Mouse (Mus musculus) CH12.LX (cell line): ENCODE data around the gene Olfr448. TPM values are rescaled to one million over a fixed set of nuclear protein-coding genes. Genes with fewer than 3 reads are reported as not detected.
A peak's percentile ranks its signal among the peaks of the same experiment; 100 is the strongest.

Experiments
- DNase-seq: peaks from one replicate; pipeline ENCODE4 v3.0.0-alpha.2; 2013; ENCODE audit errors: extremely low read depth
- H3K27ac ChIP-seq: 2 replicates; pipeline ENCODE4 v1.5.1; 2012; ENCODE audit warnings: low read depth, mild to moderate bottlenecking, control low read depth, moderate library complexity; ENCODE audit not compliant: insufficient read depth
- H3K27me3 ChIP-seq: replicated peaks from 2 replicates; pipeline ENCODE3; 2012; ENCODE audit warnings: inconsistent platforms
- H3K36me3 ChIP-seq, 2 experiments: replicated peaks in 1 of 2; 2 replicates each; pipeline versions ENCODE3 to v1.6.1; 2012; ENCODE audit warnings: inconsistent platforms in 1 of 2, low read length in 1 of 2, mild to moderate bottlenecking in 1 of 2, mixed read lengths in 1 of 2, moderate library complexity in 1 of 2; ENCODE audit not compliant: control insufficient read depth in 1 of 2, insufficient read depth in 1 of 2
- H3K4me1 ChIP-seq, 2 experiments: 2 replicates each; pipeline ENCODE4 v1.6.1; 2012; ENCODE audit warnings: inconsistent platforms in 1 of 2, moderate library complexity in 1 of 2; ENCODE audit not compliant: insufficient read depth in 2 of 2, control insufficient read depth in 1 of 2
- H3K4me2 ChIP-seq: 2 replicates; pipeline ENCODE4 v1.6.1; 2012; ENCODE audit warnings: low read depth, mild to moderate bottlenecking, control low read depth; ENCODE audit not compliant: poor library complexity, insufficient read depth, severe bottlenecking
- H3K4me3 ChIP-seq, 3 experiments: fragments of 150-350 bp in 1 of 3; sonication (generic) in 1 of 3; replicated peaks in 1 of 3; 2 replicates each; pipeline versions ENCODE3 to v1.5.1; 2011 to 2012; ENCODE audit warnings: low read depth in 2 of 3, low read length in 2 of 3, mild to moderate bottlenecking in 2 of 3, moderate library complexity in 2 of 3, control low read depth in 1 of 3, improper control_type of control experiment in 1 of 3, inconsistent platforms in 1 of 3, mixed read lengths in 1 of 3; ENCODE audit not compliant: poor library complexity in 1 of 3
- H3K79me2 ChIP-seq: replicated peaks from 2 replicates; pipeline ENCODE4 v1.6.1; 2012; ENCODE audit warnings: mild to moderate bottlenecking, moderate library complexity; ENCODE audit not compliant: control insufficient read depth, poor library complexity, insufficient read depth, severe bottlenecking; ENCODE audit errors: extremely low read depth
- H3K9ac ChIP-seq: 2 replicates; pipeline ENCODE4 v1.6.1; 2012; ENCODE audit warnings: low read depth, mild to moderate bottlenecking, control low read depth, moderate library complexity; ENCODE audit not compliant: insufficient read depth
- H3K9me3 ChIP-seq: replicated peaks from 2 replicates; pipeline ENCODE3; 2012; ENCODE audit warnings: low read length, inconsistent platforms, mixed read lengths
- BHLHE40 ChIP-seq: IDR thresholded peaks from 2 replicates; pipeline ENCODE4 v1.6.1; 2011; ENCODE audit warnings: mild to moderate bottlenecking, low read depth, low read length, improper control_type of control experiment
- CHD1 ChIP-seq: IDR thresholded peaks from 2 replicates; pipeline ENCODE4 v1.6.1; 2012; ENCODE audit warnings: low read depth, low read length, improper control_type of control experiment, inconsistent platforms
- CHD2 ChIP-seq: IDR thresholded peaks from 2 replicates; pipeline ENCODE4 v1.6.1; 2011; ENCODE audit warnings: low read length, improper control_type of control experiment
- ETS1 ChIP-seq: conservative IDR thresholded peaks from 2 replicates; pipeline ENCODE4 v1.6.1; 2012; ENCODE audit warnings: low read depth, mild to moderate bottlenecking, inconsistent platforms, low read length, improper control_type of control experiment, moderate library complexity
- GABPA ChIP-seq: IDR thresholded peaks from 2 replicates; pipeline ENCODE4 v1.6.1; 2012; ENCODE audit warnings: low read depth, low read length, improper control_type of control experiment, inconsistent platforms; ENCODE audit not compliant: insufficient replicate concordance
- HCFC1 ChIP-seq: IDR thresholded peaks from 2 replicates; pipeline ENCODE4 v1.6.1; 2012; ENCODE audit warnings: low read depth, mild to moderate bottlenecking, inconsistent platforms, low read length, improper control_type of control experiment
- JUN ChIP-seq: IDR thresholded peaks from 2 replicates; pipeline ENCODE4 v1.6.1; 2011; ENCODE audit warnings: low read depth, mild to moderate bottlenecking, low read length, improper control_type of control experiment, moderate library complexity; ENCODE audit not compliant: insufficient read depth
- JUND ChIP-seq: conservative IDR thresholded peaks from 2 replicates; pipeline ENCODE4 v1.6.1; 2011; ENCODE audit warnings: low read depth, low read length, improper control_type of control experiment
- KAT2A ChIP-seq: IDR thresholded peaks from 2 replicates; pipeline ENCODE4 v1.6.1; 2012; ENCODE audit warnings: low read length, improper control_type of control experiment, inconsistent platforms; ENCODE audit not compliant: insufficient replicate concordance
- MAFK ChIP-seq: IDR thresholded peaks from 2 replicates; pipeline ENCODE4 v1.6.1; 2011; ENCODE audit warnings: low read length, improper control_type of control experiment; ENCODE audit not compliant: insufficient replicate concordance
- MAX ChIP-seq: IDR thresholded peaks from 2 replicates; pipeline ENCODE4 v1.6.1; 2011; ENCODE audit warnings: low read length, improper control_type of control experiment
- MYC ChIP-seq: IDR thresholded peaks from 2 replicates; pipeline ENCODE4 v1.6.1; 2011; ENCODE audit warnings: low read depth, mild to moderate bottlenecking, improper control_type of control experiment, low read length
- NELFE ChIP-seq: IDR thresholded peaks from 2 replicates; pipeline ENCODE4 v1.6.1; 2011; ENCODE audit warnings: low read depth, low read length, improper control_type of control experiment
- NRF1 ChIP-seq: IDR thresholded peaks from 2 replicates; pipeline ENCODE4 v1.6.1; 2014; ENCODE audit warnings: low read depth, mild to moderate bottlenecking, inconsistent platforms, low read length, improper control_type of control experiment, moderate library complexity
- PAX5 ChIP-seq: IDR thresholded peaks from 2 replicates; pipeline ENCODE4 v1.6.1; 2012; ENCODE audit warnings: low read length, inconsistent platforms, mixed read lengths
- POLR2A ChIP-seq: IDR thresholded peaks from 2 replicates; pipeline ENCODE4 v1.6.1; 2011; ENCODE audit warnings: low read depth, mild to moderate bottlenecking, improper control_type of control experiment, low read length
- POLR2AphosphoS2 ChIP-seq: IDR thresholded peaks from 2 replicates; pipeline ENCODE4 v1.6.1; 2011; ENCODE audit warnings: low read depth, low read length, improper control_type of control experiment
- RCOR1 ChIP-seq: conservative IDR thresholded peaks from 2 replicates; pipeline ENCODE4 v1.6.1; 2012; ENCODE audit warnings: low read depth, mild to moderate bottlenecking, inconsistent platforms, low read length, improper control_type of control experiment
- SIN3A ChIP-seq: IDR thresholded peaks from 2 replicates; pipeline ENCODE4 v1.6.1; 2012; ENCODE audit warnings: low read length, improper control_type of control experiment, inconsistent platforms
- SMC3 ChIP-seq: IDR thresholded peaks from 2 replicates; pipeline ENCODE4 v1.6.1; 2011; ENCODE audit warnings: low read depth, low read length, improper control_type of control experiment
- TBP ChIP-seq: conservative IDR thresholded peaks from 2 replicates; pipeline ENCODE4 v1.6.1; 2011; ENCODE audit warnings: low read depth, low read length, improper control_type of control experiment
- TCF12 ChIP-seq: IDR thresholded peaks from 2 replicates; pipeline ENCODE4 v1.6.1; 2014; ENCODE audit warnings: low read depth, mild to moderate bottlenecking, inconsistent platforms, low read length, improper control_type of control experiment
- UBTF ChIP-seq: IDR thresholded peaks from 2 replicates; pipeline ENCODE4 v1.6.1; 2012; ENCODE audit warnings: low read depth, mild to moderate bottlenecking, inconsistent platforms, low read length, improper control_type of control experiment, moderate library complexity
- USF1 ChIP-seq: IDR thresholded peaks from 2 replicates; pipeline ENCODE4 v1.6.1; 2014; ENCODE audit warnings: low read depth, mild to moderate bottlenecking, inconsistent platforms, low read length, improper control_type of control experiment
- USF2 ChIP-seq: conservative IDR thresholded peaks from 2 replicates; pipeline ENCODE4 v1.6.1; 2011; ENCODE audit warnings: low read depth, low read length, improper control_type of control experiment
- ZKSCAN1 ChIP-seq: IDR thresholded peaks from 2 replicates; pipeline ENCODE4 v1.6.1; 2012; ENCODE audit warnings: low read depth, inconsistent platforms, low read length, improper control_type of control experiment, borderline replicate concordance
- ZMIZ1 ChIP-seq: IDR thresholded peaks from 2 replicates; pipeline ENCODE4 v1.6.1; 2012; ENCODE audit warnings: low read depth, mild to moderate bottlenecking, inconsistent platforms, low read length, improper control_type of control experiment
- ZNF384 ChIP-seq: IDR thresholded peaks from 2 replicates; pipeline ENCODE4 v1.6.1; 2012; ENCODE audit warnings: low read depth, low read length, improper control_type of control experiment, inconsistent platforms
- dilution Hi-C: fragments of 300-500 bp; cut with MboI; formaldehyde crosslinking; loops from 2 replicates; pipeline ENCODE4 v1.14.3; 2020; ENCODE audit warnings: low sequenced_read_pairs; ENCODE audit not compliant: extremely low pct_unique_long_range_greater_than_20kb, extremely low pct_ligation_motif_present
- in situ Hi-C: fragments of 300-500 bp; cut with MboI; formaldehyde crosslinking; loops from 3 replicates; pipeline ENCODE4 v1.14.3; 2019; ENCODE audit warnings: low sequenced_read_pairs, low pct_ligation_motif_present, low pct_unique_long_range_greater_than_20kb, mixed read lengths
- polyA plus RNA-seq: library from polyadenylated mRNA; unstranded; fragments of >175 nt; gene quantifications from 2 replicates; pipeline ENCODE4 v1.2.1, GENCODE M21; 2012; ENCODE audit warnings: low read depth; ENCODE audit not compliant: insufficient read length
- total RNA-seq, 2 experiments: library from RNA; depleted of rRNA; stranded (reverse); fragments of 300-350 nt in 1 of 2; fragments of >200 nt in 1 of 2; gene quantifications; 2 replicates each; pipeline ENCODE4 v1.2.3; 2012 to 2014

The Olfr448 gene
- total and polyA plus RNA-seq, 3 experiments = not detected

DNA sequence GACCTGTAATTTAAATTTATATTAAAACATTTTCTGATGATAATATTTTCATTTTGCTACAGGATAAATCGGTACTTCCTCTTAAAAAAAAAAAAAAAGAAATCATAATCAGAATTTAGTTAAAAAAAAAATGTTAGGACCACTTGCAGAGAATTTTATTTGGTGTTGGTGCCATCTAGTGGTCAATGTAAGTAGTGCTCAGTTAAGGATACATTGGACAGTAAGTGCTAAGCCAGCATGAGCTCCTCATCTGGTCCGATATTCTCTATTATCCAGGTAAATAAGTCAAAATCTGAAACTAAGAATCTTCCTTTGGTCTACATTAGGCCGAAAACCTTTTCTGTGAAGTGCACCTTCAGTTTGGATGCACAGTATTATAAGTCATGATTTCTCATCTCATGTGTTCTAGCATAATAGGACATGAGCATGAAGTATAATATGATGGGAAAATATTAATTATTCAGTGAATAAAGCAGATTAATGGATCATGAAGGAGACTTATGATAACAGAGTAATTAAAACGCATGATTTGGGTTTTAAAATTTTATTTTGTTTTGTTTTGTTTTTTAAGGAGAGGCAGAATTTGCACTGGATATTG is 29.9 kb upstream of the Olfr448 start (continued):
- TF ChIP-seq RCOR1 (no peak), KAT2A (no peak), TCF12 (no peak), SMC3 (peak; percentile 42), CHD2 (no peak), MAX (no peak), ZNF384 (peak; percentile 88)

DNA sequence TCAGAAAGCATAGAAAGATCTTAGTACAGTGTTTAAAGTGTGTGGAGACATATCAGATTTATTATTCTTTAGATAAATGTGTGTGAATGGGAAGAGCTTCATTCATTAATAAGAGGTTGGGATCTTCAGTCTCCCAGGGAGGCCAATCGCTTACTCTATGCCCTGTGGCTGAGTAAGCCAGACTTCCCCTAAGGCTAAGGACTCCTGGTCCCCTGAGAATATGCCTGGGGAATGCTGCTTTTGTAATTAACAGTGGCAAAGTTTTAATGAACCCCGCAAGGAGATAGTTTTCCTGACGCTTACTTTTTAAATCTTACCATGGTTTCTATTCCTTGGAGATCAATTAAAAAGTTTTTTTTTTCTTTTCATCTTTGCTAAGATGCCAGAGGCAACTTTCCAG is 20.5 kb upstream of the Olfr448 start:
- H3K9me3 ChIP-seq = no peaks in the 10 kb centered on the region
- DNase-seq = no peak
- no peak overlapping the region for H3K9ac ChIP-seq
- no peaks in the 10 kb centered on the region for H3K36me3 ChIP-seq
- no peak overlapping the region for H3K4me3 ChIP-seq
- H3K4me2 ChIP-seq = no peak overlapping the region
- TF ChIP-seq NRF1 (no peak), ZKSCAN1 (no peak), ETS1 (no peak), GABPA (no peak), HCFC1 (no peak), POLR2A (no peak), BHLHE40 (no peak), TBP (no peak), CHD1 (no peak), SIN3A (no peak), PAX5 (no peak)
- H3K27me3 ChIP-seq = no peaks in the 10 kb centered on the region
- dilution Hi-C loops (no loop called here), in situ Hi-C loops (no loop called here)
- H3K4me1 ChIP-seq = no peaks in the 10 kb centered on the region
- H3K27ac ChIP-seq = no peak overlapping the region
- H3K79me2 ChIP-seq = no peaks in the 10 kb centered on the region

DNA sequence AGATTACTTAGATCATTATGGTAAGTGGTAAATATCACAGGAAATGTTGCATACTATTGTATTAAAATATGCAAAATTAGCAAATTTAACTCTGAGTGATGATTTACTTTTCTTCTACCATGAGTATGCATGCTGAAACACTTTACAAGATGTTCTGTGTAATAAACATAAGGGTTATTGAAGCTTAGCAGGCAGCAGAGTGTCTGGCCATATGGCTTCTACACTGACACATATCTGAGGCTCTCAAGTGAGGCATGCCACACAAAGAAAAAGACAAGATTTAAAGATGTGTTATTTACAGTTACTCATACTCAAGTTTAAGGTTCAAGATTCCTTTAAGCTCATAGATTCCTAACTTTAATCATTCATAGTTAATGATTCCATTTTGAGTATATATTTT is 13.9 kb upstream of the Olfr448 start:
- H3K4me3 ChIP-seq = no peak overlapping the region
- H3K27ac ChIP-seq = no peak overlapping the region
- no peak overlapping the region for H3K4me2 ChIP-seq
- H3K4me1 ChIP-seq = no peaks in the 10 kb centered on the region
- H3K9me3 ChIP-seq = no peaks in the 10 kb centered on the region
- no peak overlapping the region for H3K9ac ChIP-seq
- TF ChIP-seq UBTF (no peak), USF2 (no peak), KAT2A (no peak), JUND (no peak), MAFK (no peak), RCOR1 (no peak), TBP (no peak), NELFE (no peak), POLR2AphosphoS2 (no peak), ETS1 (no peak), MYC (no peak), ZMIZ1 (no peak), JUN (no peak), USF1 (no peak)
- TF ChIP-seq, all 38 proteins: peak for 0
- H3K27me3 ChIP-seq = no peaks in the 10 kb centered on the region
- H3K79me2 ChIP-seq = no peaks in the 10 kb centered on the region
- DNase-seq = no peak
- dilution Hi-C loops (no loop called here), in situ Hi-C loops (no loop called here)
- H3K36me3 ChIP-seq = no peaks in the 10 kb centered on the region
